Mouse (Mus musculus): ENCODE results near the gene Gm49337.

Gene Gm49337

GRCm38 (mm10) chr4:116162142-116162541, 11.0 kb upstream of the Gm49337 start:
- no peak for DNase-seq (ENCODE audit: low spot score)

GRCm38 (mm10) chr4:116164759-116165554, 8.2 kb upstream of the Gm49337 start:
- DNase-seq (ENCODE audit: low spot score): no peak

- no peak for DNase-seq (ENCODE audit: low spot score)
Measured at GRCm38 (mm10) chr4:116165708-116166407, 7.3 kb upstream of the Gm49337 start.

- no peak for DNase-seq (ENCODE audit: low spot score)
Measured at GRCm38 (mm10) chr4:116167404-116167803, 5.8 kb upstream of the Gm49337 start, which contains the start of gene Tspan1. Tspan1 (minus strand) TSS chr4:116167601.

GRCm38 (mm10) chr4:116168617-116169352, 4.4 kb upstream of the Gm49337 start:
- DNase-seq (ENCODE audit: low spot score): peak; percentile 50

- no peak for DNase-seq (ENCODE audit: low spot score)
Measured at GRCm38 (mm10) chr4:116169353-116169672, 3.9 kb upstream of the Gm49337 start.

- DNase-seq (ENCODE audit: low spot score): no peak
Measured at GRCm38 (mm10) chr4:116173752-116174151, 568 bp downstream of the Gm49337 start.

GRCm38 (mm10) chr4:116174466-116175116, 1.4 kb downstream of the Gm49337 start:
- peak; percentile 66 for DNase-seq (ENCODE audit: low spot score)

GRCm38 (mm10) chr4:116175136-116175535, 2.0 kb downstream of the Gm49337 start:
- no peak for DNase-seq (ENCODE audit: low spot score)

- DNase-seq (ENCODE audit: low spot score): peak; percentile 68
Measured at GRCm38 (mm10) chr4:116175711-116176542, 2.7 kb downstream of the Gm49337 start.

- peak; percentile 73 for DNase-seq (ENCODE audit: low spot score)
Measured at GRCm38 (mm10) chr4:116176543-116176988, 3.4 kb downstream of the Gm49337 start.

- DNase-seq (ENCODE audit: low spot score): peak; percentile 71
Measured at GRCm38 (mm10) chr4:116177140-116177539, 4.0 kb downstream of the Gm49337 start.

GRCm38 (mm10) chr4:116182079-116182478, 8.9 kb downstream of the Gm49337 start:
- DNase-seq (ENCODE audit: low spot score): no peak

- DNase-seq (ENCODE audit: low spot score): no peak
Measured at GRCm38 (mm10) chr4:116182745-116183144, 9.6 kb downstream of the Gm49337 start.

GRCm38 (mm10) chr4:116185083-116185482, 11.9 kb downstream of the Gm49337 start:
- no peak for DNase-seq (ENCODE audit: low spot score)

- DNase-seq (ENCODE audit: low spot score): peak; percentile 9
Measured at GRCm38 (mm10) chr4:116192286-116192835, 19.2 kb downstream of the Gm49337 start.

GRCm38 (mm10) chr4:116193583-116194383, 20.6 kb downstream of the Gm49337 start:
- peak; percentile 11 for DNase-seq (ENCODE audit: low spot score)

GRCm38 (mm10) chr4:116198422-116198821, 25.2 kb downstream of the Gm49337 start:
- DNase-seq (ENCODE audit: low spot score): no peak

GRCm38 (mm10) chr4:116204422-116204821, 31.2 kb downstream of the Gm49337 start:
- no peak for DNase-seq (ENCODE audit: low spot score)

GRCm38 (mm10) chr4:116206531-116206930, 33.3 kb downstream of the Gm49337 start:
- no peak for DNase-seq (ENCODE audit: low spot score)
